Mouse (Mus musculus) lung, postnatal 0 days (tissue): ENCODE results near the gene Mrpl44. TPM values are rescaled to one million over a fixed set of nuclear protein-coding genes. Genes with fewer than 3 reads are reported as not detected.

Source experiments
- ATAC-seq: fragments of 200-750 bp; cut with Nextera tagmentation; 2 replicates; pipeline ENCODE4 v1.8.0; 2017; ENCODE audit warnings: moderate library complexity
- DNase-seq: peaks from one replicate; pipeline ENCODE4 v3.0.0-alpha.2; 2016; ENCODE audit warnings: low spot score
- H3K27ac ChIP-seq: fragments of 300-500 bp; sonication (generic); 2 replicates; pipeline ENCODE4 v1.5.1; 2014; ENCODE audit warnings: antibody characterized with exemption, mild to moderate bottlenecking, low read length, mixed read lengths
- H3K27me3 ChIP-seq: fragments of 300-500 bp; sonication (generic); replicated peaks from 2 replicates; pipeline ENCODE4 v1.6.1; 2014; ENCODE audit warnings: low read length, mixed read lengths; ENCODE audit not compliant: insufficient read depth
- H3K36me3 ChIP-seq: fragments of 300-500 bp; sonication (generic); 2 replicates; pipeline ENCODE4 v1.6.1; 2014; ENCODE audit warnings: low read length, mixed read lengths; ENCODE audit not compliant: insufficient read depth
- H3K4me1 ChIP-seq: fragments of 300-500 bp; sonication (generic); 2 replicates; pipeline ENCODE4 v1.6.1; 2014; ENCODE audit warnings: antibody characterized with exemption, low read depth, low read length, mixed read lengths; ENCODE audit not compliant: insufficient read depth
- H3K4me2 ChIP-seq: fragments of 300-500 bp; sonication (generic); replicated peaks from 2 replicates; pipeline ENCODE4 v1.6.1; 2014; ENCODE audit warnings: low read depth, mild to moderate bottlenecking, low read length, moderate library complexity, mixed read lengths
- H3K4me3 ChIP-seq: fragments of 300-500 bp; sonication (generic); 2 replicates; pipeline ENCODE4 v1.5.1; 2014; ENCODE audit warnings: low read depth, low read length
- H3K9ac ChIP-seq: fragments of 300-500 bp; sonication (generic); replicated peaks from 2 replicates; pipeline ENCODE4 v1.6.1; 2014; ENCODE audit warnings: low read depth, mild to moderate bottlenecking
- H3K9me3 ChIP-seq: fragments of 300-500 bp; sonication (generic); 2 replicates; pipeline ENCODE4 v1.6.1; 2016; ENCODE audit warnings: low read length, mixed read lengths
- CTCF ChIP-seq: IDR thresholded peaks from 2 replicates; pipeline ENCODE4 v1.5.1; 2016; ENCODE audit warnings: antibody characterized with exemption, mild to moderate bottlenecking
- EP300 ChIP-seq: IDR thresholded peaks from 2 replicates; pipeline ENCODE4 v1.6.1; 2016; ENCODE audit warnings: antibody characterized with exemption, mild to moderate bottlenecking, control low read depth
- WGBS: fragments of 180-500 bp; shearing (Covaris S2); extraction: QIAGEN DNeasy Blood & Tissue Kit; methylation state at CpG from one replicate; pipeline ENCODE4 v1.1.7; 2014; 5-methylcytosine and 5-hydroxymethylcytosine counted together
- polyA plus RNA-seq: library from polyadenylated mRNA; unstranded; fragments of >200 nt; fragmentation: Nextera tagmentation; extraction: Ambion mirVana; gene quantifications from 2 replicates; pipeline ENCODE4 v1.2.1, GENCODE M21; 2015

Mrpl44 gene
- polyA plus RNA-seq, 1 experiment from 2014 or later, result 38.7 TPM

DNA sequence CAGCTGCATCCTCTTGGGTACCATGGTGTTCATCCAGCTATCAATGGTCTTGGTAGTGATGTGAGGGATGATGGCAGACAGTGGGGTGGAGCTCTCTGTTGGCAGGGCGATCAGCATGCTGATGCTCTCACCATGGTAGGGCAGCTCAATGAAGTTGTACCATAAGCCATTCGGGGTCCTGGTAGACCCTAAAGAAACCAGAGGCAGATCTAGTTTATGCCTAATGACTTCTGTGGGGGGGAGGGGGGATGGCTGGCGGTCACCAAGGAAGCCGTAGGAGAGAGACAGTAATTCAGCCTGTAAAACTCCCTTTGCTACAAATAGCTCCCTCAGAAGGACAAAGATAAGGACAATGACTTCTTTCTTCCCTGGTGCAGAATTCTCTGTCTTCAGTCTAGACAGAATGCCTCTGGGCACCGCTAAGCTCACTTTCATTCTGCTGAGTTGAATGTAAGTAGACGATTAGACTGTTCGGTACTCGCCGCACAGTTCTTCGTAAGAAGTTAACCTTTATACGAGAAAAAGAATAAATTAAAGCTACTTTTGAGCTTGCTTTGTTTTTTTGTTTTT, 27.1 kb downstream of the Mrpl44 start:
- H3K27ac ChIP-seq, result no peak overlapping the region
- ATAC-seq (no peak), DNase-seq (no peak)
- H3K9me3 ChIP-seq, result no peaks in the 10 kb centered on the region
- TF ChIP-seq CTCF (no peak), EP300 (no peak)
- H3K9ac ChIP-seq, result no peak overlapping the region
- H3K36me3 ChIP-seq, result no peaks in the 10 kb centered on the region
- no peaks in the 10 kb centered on the region for H3K4me1 ChIP-seq
- no peaks in the 10 kb centered on the region for H3K27me3 ChIP-seq
- WGBS, result 91% methylated on average over 11 of the region's 11 CpGs
- no peak overlapping the region for H3K4me2 ChIP-seq
- H3K4me3 ChIP-seq, result no peak overlapping the region

GRCm38 (mm10) chr1:79803614-79804013, 27.8 kb downstream of the Mrpl44 start:
- Histone ChIP-seq H3K4me3 (no peak overlapping the region), H3K27ac (no peak overlapping the region), H3K9ac (no peak overlapping the region), H3K4me2 (no peak overlapping the region), H3K4me1 (no peaks in the 10 kb centered on the region), H3K27me3 (no peaks in the 10 kb centered on the region), H3K9me3 (no peaks in the 10 kb centered on the region), H3K36me3 (no peaks in the 10 kb centered on the region)
- no peak for ATAC-seq
- TF ChIP-seq EP300 (no peak), CTCF (no peak)
- 88% methylated on average over 7 of the region's 7 CpGs for WGBS
- DNase-seq, result no peak

DNA sequence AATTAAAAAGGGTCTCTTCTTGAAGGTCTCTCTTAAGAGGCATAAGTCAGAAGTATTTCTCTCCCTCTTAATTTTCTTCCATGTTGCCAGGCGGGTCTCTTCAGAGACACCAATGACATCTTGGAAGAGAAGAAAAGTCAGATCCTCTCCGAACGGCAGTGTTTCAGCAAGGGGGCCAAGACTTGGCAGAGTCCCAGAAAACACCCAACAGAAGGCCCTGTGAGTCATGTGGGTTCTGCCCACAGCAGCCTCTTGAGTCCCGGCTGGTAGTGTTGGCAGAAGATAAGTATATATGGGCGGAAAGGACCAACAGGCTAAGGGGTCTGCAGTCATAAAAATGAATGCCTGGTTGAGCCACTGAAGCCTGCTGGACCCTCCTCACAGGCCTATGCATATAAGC, 31.0 kb downstream of the Mrpl44 start:
- 30% methylated on average over 5 of the region's 5 CpGs for WGBS
- H3K4me3 ChIP-seq, result no peak overlapping the region
- H3K27me3 ChIP-seq, result no peaks in the 10 kb centered on the region
- no peak overlapping the region for H3K9ac ChIP-seq
- H3K9me3 ChIP-seq, result no peaks in the 10 kb centered on the region
- peak; percentile 70 for ATAC-seq
- H3K36me3 ChIP-seq, result no peaks in the 10 kb centered on the region
- DNase-seq, result peak; percentile 74
- H3K4me1 ChIP-seq, result no peaks in the 10 kb centered on the region
- 0 out of 2 replicates have a peak overlapping the region, but pooled peaks have one; percentile 27 for H3K4me2 ChIP-seq
- H3K27ac ChIP-seq, result no peak overlapping the region
- TF ChIP-seq CTCF, result no peak
- TF ChIP-seq EP300, result no peak

DNA sequence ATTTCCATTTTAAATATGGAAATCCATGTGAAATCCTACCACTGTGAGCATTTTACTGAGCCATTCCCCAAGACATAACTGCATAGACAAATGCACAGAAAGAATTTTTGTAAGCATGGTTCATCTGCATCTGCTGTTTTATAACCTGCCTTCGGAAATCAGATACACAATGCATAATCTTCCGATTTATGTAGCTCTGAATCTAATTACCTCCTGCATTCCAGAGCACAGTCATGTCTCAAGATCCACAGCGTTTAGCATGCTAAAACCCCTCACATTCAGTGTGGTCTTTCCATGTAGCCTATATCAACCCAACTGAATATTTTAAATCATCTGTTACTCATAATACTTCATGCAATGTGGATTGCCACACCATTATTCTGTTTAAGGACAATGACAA, 33.6 kb downstream of the Mrpl44 start:
- Histone ChIP-seq H3K4me2 (no peak overlapping the region), H3K27me3 (no peaks in the 10 kb centered on the region), H3K9ac (no peak overlapping the region), H3K9me3 (no peaks in the 10 kb centered on the region), H3K4me3 (no peak overlapping the region), H3K36me3 (no peaks in the 10 kb centered on the region), H3K4me1 (no peaks in the 10 kb centered on the region), H3K27ac (no peak overlapping the region)
- DNase-seq (no peak), ATAC-seq (no peak)
- WGBS, result 90% methylated on average over 3 of the region's 3 CpGs
- TF ChIP-seq EP300 (no peak), CTCF (no peak)

- no peaks in the 10 kb centered on the region for H3K27me3 ChIP-seq
- ATAC-seq, result no peak
- no peak overlapping the region for H3K4me3 ChIP-seq
- no peaks in the 10 kb centered on the region for H3K36me3 ChIP-seq
- DNase-seq, result no peak
- no peak overlapping the region for H3K4me2 ChIP-seq
- H3K9me3 ChIP-seq, result no peaks in the 10 kb centered on the region
- no peak overlapping the region for H3K27ac ChIP-seq
- TF ChIP-seq CTCF, result no peak
- TF ChIP-seq EP300, result no peak
- H3K9ac ChIP-seq, result no peak overlapping the region
- H3K4me1 ChIP-seq, result no peaks in the 10 kb centered on the region
- 87% methylated on average over 3 of the region's 3 CpGs for WGBS
These were observed 39.6 kb downstream of the Mrpl44 start for GRCm38 (mm10) chr1:79815446-79815845.

- Histone ChIP-seq H3K4me3 (no peak overlapping the region), H3K27ac (no peak overlapping the region), H3K4me1 (peaks cover 6% of the 10 kb centered on the region; the same call in 1 of the 2 replicates), H3K9me3 (no peaks in the 10 kb centered on the region), H3K36me3 (no peaks in the 10 kb centered on the region), H3K9ac (no peak overlapping the region), H3K4me2 (no peak overlapping the region), H3K27me3 (no peaks in the 10 kb centered on the region)
- peak; percentile 25; the same call in 1 of the 2 replicates for TF ChIP-seq CTCF
- no peak for TF ChIP-seq EP300
- WGBS, result 85% methylated on average over 11 of the region's 11 CpGs
- ATAC-seq (no peak), DNase-seq (no peak)
These were observed 43.6 kb downstream of the Mrpl44 start for GRCm38 (mm10) chr1:79819296-79819879.
